Mouse (Mus musculus) heart, adult 2 months (tissue): ENCODE results near the gene Akr1b10.

Experiments used
- CTCF ChIP-seq: fragments of 200-600 bp; IDR thresholded peaks from 2 replicates; pipeline ENCODE4 v1.8.1; 2022; ENCODE audit warnings: antibody characterized with exemption, mild to moderate bottlenecking, moderate library complexity
- POLR2A ChIP-seq: fragments of 200-500 bp; IDR thresholded peaks from 2 replicates; pipeline ENCODE4 v1.6.1; 2011; ENCODE audit warnings: mild to moderate bottlenecking, low read depth, low read length, control low read depth; ENCODE audit not compliant: insufficient read depth

DNA sequence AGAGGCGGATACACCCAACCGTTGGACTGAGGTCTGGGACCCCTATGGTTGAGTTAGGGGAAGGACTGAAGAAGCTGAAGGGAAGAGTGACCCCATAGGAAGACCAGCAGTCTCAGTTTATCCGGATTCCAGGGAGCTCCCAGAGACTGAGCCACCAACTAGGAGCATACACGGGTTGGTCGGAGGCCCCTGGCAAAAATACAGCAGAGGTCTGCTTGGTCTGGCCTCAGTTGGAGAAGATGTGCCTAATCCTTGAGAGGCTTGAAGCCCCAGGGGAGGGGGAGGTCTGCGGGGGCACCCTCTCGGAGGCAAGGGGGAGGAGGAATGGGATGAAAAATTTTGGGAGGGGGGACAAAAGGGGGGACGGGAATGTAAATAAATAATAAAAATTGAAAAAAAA is 617 bp upstream of the Akr1b10 start:
- no peak for TF ChIP-seq POLR2A
- no peak for TF ChIP-seq CTCF
